Mouse (Mus musculus) heart, adult 11 months (tissue): Measurements from ENCODE around the gene Gm49776.

Experiments
- DNase-seq: peaks from one replicate; pipeline ENCODE4 v3.0.0; 2022

Gm49776 gene

GRCm38 (mm10) chr16:18233919-18234670 is 24.0 kb downstream of the Gm49776 start:
- DNase-seq = peak; percentile 91

- no peak for DNase-seq
These were observed 24.7 kb downstream of the Gm49776 start for GRCm38 (mm10) chr16:18233451-18233850.

GRCm38 (mm10) chr16:18231451-18231850 is 26.7 kb downstream of the Gm49776 start:
- DNase-seq = peak; percentile 91

- DNase-seq = peak; percentile 87
These were observed 27.1 kb downstream of the Gm49776 start for GRCm38 (mm10) chr16:18231047-18231446.

- peak; percentile 92 for DNase-seq
These were observed 27.5 kb downstream of the Gm49776 start for GRCm38 (mm10) chr16:18230617-18231016.

- peak; percentile 96 for DNase-seq
These were observed 28.5 kb downstream of the Gm49776 start for GRCm38 (mm10) chr16:18229622-18230021.

- peak; percentile 91 for DNase-seq
These were observed 29.3 kb downstream of the Gm49776 start for GRCm38 (mm10) chr16:18228856-18229255.

GRCm38 (mm10) chr16:18227897-18228422 is 30.2 kb downstream of the Gm49776 start:
- peak; percentile 91 for DNase-seq

- DNase-seq = peak; percentile 94
These were observed 30.9 kb downstream of the Gm49776 start for GRCm38 (mm10) chr16:18227187-18227586.

GRCm38 (mm10) chr16:18222188-18222587 is 35.9 kb downstream of the Gm49776 start:
- DNase-seq = no peak

GRCm38 (mm10) chr16:18221543-18221898 is 36.6 kb downstream of the Gm49776 start:
- no peak for DNase-seq

- peak; percentile 90 for DNase-seq
These were observed 37.1 kb downstream of the Gm49776 start for GRCm38 (mm10) chr16:18220856-18221542.

- DNase-seq = peak; percentile 94
These were observed 38.1 kb downstream of the Gm49776 start for GRCm38 (mm10) chr16:18220001-18220400.

- peak; percentile 90 for DNase-seq
These were observed 39.5 kb downstream of the Gm49776 start for GRCm38 (mm10) chr16:18218580-18218996.

GRCm38 (mm10) chr16:18217579-18217978 is 40.5 kb downstream of the Gm49776 start, which contains the start of gene Ccdc188:
TSS of gene Ccdc188 (plus strand) at chr16:18217879.
- DNase-seq = no peak

GRCm38 (mm10) chr16:18214858-18215257 is 43.3 kb downstream of the Gm49776 start:
- DNase-seq = no peak

GRCm38 (mm10) chr16:18213689-18214088 is 44.4 kb downstream of the Gm49776 start:
- no peak for DNase-seq

- DNase-seq = peak; percentile 97
These were observed 46.5 kb downstream of the Gm49776 start for GRCm38 (mm10) chr16:18211417-18212171.

- DNase-seq = no peak
These were observed 47.3 kb downstream of the Gm49776 start for GRCm38 (mm10) chr16:18210701-18211416.

GRCm38 (mm10) chr16:18203430-18204091 is 54.6 kb downstream of the Gm49776 start:
- DNase-seq = no peak

- no peak for DNase-seq
These were observed 56.1 kb downstream of the Gm49776 start for GRCm38 (mm10) chr16:18202061-18202460.

GRCm38 (mm10) chr16:18201620-18202019 is 56.5 kb downstream of the Gm49776 start:
- DNase-seq = no peak
